Mouse (Mus musculus) left cerebral cortex, postnatal 10 days (tissue): ENCODE data around the gene Clmn. TPM values are rescaled to one million over a fixed set of nuclear protein-coding genes. Genes with fewer than 3 reads are reported as not detected.

ENCODE experiments used
- DNase-seq, 2 experiments: peaks; one replicate each; pipeline ENCODE4 v3.0.0; 2021 to 2022; ENCODE audit warnings: low spot score in 2 of 2, mixed read lengths in 1 of 2; ENCODE audit errors: extremely low spot score in 1 of 2
- intact Hi-C: fragments of 180-260 bp; cut with DNase I; formaldehyde crosslinking; loops from one replicate; pipeline ENCODE4 v1.15.1; 2025
- total RNA-seq, 2 experiments: library from RNA; stranded (reverse); gene quantifications; 2 replicates each; pipeline ENCODE4 v1.2.3; 2021

The Clmn gene
- 10 to 100 TPM; 18.1 to 24.5 TPM for total RNA-seq

DNA sequence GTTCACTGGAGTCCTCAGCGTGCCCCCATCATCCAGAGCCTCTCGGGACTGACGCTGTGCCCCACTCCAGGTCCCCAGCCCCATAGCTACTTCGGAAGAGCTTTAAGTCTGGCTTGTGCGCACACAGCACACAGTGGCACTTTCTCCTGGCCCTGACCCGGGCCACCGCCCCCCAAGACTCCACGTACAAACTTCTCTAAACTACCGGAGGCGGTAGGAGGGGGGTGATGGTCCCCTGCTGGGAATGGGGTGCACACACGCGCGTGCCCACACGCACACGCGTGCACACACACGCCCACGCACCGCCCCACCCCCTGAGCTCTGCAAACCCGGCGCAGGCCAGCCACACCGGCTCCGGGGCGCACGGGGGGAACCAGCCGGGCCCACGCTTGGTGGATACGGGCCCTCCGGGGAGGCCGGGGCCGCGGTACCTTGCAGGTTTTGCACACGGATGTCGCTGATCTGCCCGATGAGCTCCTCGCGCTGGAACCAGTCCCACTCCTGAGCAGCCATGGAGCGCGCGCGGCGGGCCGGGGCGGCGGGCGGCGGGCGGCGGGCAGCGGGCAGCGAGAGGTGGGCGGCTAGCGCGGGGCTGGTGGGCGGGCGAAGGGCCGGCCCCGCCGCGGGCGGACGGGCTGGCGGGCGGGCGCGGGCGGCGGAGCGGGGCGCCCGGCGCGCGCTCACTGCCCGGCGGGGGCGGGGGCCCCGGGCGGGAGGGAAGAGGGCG is at the start of gene Clmn:
Clmn (minus strand) TSS at position 638 of the 727 bp plus-strand sequence.
- intact Hi-C loops, result no loop called here
- DNase-seq, result peak; percentile 31 to 78

- intact Hi-C loops, result no loop called here
- no peak for DNase-seq
Measured at GRCm38 (mm10) chr12:104912990-104913389, 48.1 kb upstream of the Clmn start.

DNA sequence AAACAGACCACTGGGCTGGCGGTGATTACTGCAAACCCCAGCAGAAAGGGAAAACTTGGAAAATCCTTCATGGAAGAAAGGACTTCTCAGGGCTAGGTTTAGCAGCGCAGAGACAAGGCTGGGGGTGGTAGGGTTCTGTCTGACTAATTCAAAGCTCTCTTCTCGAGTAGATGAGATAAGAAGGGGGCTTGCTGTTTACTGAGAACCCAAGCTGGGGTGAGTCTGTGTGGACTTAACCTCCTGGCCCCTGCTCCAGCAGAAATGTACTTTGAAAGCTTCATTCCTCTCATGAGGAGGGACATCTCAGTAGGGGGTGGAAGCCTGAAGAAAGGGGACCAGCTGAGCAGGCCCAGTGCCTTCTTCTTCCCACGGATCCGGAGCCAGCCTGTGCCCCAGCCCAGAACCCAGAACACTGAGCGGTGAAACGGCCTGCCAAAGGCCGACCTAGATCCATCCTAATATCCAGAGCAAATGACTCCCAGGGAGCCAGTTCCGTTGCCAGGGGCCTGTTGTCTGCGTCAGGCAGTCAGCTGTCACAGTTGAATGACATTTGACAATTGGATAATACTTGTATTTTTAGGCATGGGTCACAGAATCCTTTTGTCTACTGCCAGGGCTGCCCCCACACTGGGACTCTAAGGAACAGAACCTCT is 47.5 kb upstream of the Clmn start:
- peak; percentile 43 to 54 for DNase-seq
- intact Hi-C loops, result no loop called here

- DNase-seq, result no peak
- intact Hi-C loops, result no loop called here
Measured at GRCm38 (mm10) chr12:104909750-104910149, 44.9 kb upstream of the Clmn start.

DNA sequence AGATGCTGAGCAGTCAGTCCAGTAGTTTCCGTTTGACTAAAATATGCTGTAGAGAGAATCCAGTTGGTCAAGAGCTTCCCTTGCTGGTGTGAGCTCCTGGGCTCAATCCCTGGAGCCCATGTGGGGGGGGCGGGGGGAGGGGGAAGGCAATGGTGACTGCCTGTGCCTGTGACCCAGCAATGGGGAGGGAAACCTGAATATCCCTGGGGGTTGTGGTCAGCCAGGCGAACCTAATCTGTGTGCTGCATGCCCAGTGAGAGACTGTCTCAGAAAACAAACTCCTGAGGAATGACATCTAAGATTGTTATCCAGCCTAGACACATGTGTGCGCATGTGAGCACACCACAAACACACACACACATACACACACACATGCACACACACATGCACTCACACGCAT is 44.1 kb upstream of the Clmn start:
- DNase-seq, result no peak
- intact Hi-C loops, result no loop called here

- intact Hi-C loops, result no loop called here
Measured at GRCm38 (mm10) chr12:104908024-104908781, 43.3 kb upstream of the Clmn start.

DNA sequence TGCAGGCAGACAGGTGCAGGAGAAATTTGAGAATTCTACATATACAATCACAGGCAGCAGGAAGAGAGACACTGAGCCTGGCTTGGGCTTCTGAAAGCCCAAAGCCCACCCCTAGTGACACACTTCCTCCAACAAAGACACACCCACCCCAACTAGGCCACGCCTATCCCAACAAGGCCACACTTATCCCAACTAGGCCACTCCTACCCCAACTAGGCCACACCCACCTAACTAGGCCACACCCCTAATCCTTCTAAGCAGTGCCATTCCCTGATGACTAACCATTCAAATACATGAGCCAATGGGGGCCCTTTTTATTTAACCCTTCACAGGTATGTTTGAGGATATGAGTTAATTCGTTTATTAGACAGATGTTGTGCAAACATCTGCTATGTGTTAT is 42.3 kb upstream of the Clmn start:
- intact Hi-C loops, result no loop called here
- no peak for DNase-seq

More at GRCm38 (mm10) chr12:104908024-104908781, 43.3 kb upstream of the Clmn start:
- no peak for DNase-seq

- no peak for DNase-seq
- intact Hi-C loops, result no loop called here
Measured at GRCm38 (mm10) chr12:104904138-104904537, 39.3 kb upstream of the Clmn start.

DNA sequence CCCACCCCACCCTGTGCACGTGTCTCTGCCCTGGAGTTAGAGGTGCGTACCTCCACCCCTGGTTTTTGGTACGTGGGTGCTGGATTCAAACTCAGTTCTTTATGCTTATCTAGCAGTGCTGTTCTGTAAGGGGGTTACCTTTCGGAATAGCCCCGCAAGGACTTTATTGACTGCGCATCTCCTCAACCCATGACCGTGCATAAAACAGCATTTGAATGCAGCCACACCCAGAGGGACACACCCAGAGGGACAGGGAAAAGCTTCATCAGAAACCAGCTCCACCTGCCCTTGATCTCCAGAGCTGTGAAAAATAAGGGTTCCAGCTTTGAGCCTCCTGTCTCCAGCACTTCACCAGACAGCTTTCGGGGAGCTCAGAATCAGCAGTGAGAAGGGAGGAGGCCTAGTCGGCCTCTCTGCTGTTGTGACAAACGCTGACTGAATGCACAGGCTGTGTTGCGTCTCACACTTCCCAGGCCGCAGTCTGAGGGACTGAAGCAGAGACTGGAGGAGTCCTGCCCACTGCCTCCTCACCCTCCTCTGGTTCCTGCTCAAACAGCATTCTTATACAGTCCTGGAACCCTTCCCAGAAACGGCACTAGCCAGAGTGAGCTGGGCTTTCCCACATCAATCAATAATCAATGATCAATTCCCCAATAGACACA is 37.6 kb upstream of the Clmn start:
- intact Hi-C loops, result no loop called here
- no peak for DNase-seq

DNA sequence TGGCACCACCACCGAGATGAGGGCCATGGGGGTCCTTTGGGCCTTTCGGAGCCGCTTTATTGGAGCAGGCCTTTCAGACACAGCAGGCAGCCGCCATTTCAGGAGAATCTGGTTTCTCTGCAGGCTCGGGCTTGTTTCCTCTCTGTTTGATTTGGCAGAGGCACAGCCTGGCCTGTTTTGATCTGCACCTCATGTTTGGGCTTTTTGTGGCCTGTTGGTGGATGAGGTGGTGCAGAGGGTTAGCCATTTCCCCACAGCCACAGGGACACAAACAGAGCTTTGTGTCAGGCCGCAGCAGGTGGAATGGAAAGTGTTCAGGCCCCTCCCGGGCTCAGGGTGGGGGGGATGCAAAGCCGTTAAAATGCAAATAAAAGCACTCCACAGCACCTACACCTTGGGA is 36.4 kb upstream of the Clmn start:
- intact Hi-C loops, result no loop called here
- DNase-seq, result peak in 1 of 2 experiments; percentile 64

DNA sequence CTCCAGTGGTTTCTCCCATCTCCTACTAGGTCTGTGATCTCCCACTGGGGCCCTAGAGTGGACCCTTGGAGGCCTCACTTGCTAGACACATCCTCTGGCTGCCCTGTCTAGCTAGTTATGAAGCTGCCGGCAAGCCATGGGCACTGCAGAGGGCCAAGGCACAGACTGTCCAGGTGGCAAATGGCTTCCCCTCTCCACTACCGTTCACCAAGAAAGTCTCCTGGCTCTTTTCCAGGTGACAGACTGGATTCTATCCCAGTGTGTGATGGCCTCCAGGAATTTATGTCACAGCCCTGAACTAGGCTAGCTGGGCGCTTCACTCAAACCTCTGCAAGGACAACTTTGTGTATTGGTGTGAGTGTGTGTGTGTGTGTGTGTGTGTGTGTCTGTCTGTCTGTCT is 35.0 kb upstream of the Clmn start:
- no peak for DNase-seq
- intact Hi-C loops, result no loop called here

- intact Hi-C loops, result no loop called here
- no peak for DNase-seq
Measured at GRCm38 (mm10) chr12:104899161-104899560, 34.3 kb upstream of the Clmn start.

- intact Hi-C loops, result no loop called here
- DNase-seq, result no peak
Measured at GRCm38 (mm10) chr12:104898718-104899117, 33.8 kb upstream of the Clmn start.

DNA sequence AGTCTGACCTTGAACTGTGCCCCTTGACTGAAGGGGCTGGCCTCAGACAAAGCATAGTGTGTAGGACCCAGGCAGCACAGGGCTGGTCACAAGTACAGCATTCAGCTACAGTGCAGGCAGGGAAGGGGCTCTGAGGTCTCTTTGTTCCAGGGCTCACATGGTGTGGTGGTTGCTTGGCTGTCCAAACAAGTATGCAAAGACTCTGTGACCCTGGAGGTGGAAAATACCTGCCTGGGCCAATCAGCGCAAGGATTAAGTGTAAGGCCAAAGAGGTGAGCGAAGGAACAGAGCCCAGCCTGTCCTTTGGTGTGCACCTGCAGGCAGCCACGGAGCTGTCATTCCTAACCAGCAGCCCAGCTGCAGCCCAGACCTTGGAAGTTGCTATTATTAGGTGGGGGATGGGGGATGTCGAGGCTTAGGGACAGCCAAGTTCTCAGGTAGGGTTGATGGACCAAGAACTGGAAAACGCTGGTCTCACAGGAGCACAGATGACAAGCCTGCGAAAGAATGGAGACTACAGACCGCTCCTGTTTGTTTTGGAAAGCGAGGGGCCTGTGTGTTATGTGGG is 32.3 kb upstream of the Clmn start:
- intact Hi-C loops, result no loop called here

DNA sequence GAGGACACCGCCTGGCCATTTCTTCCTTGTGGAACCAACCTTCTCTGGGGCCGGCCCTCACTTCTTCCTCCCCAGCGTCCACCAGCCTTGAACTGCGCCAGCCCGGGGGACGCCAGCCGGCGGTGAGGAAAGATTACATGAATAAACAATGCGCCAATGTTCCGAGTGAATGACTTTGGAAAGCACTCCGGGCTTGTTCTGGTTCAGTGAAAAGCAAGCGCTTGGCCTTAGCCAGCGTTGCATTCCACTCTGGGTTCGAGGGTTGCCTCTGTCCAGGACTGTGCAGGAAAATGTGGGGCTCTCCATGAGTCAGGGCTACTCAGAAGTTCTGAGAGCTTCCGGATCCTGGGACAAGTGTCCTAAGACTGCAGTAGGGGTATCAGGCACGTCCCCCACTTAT is 31.8 kb upstream of the Clmn start:
- intact Hi-C loops, result no loop called here
- DNase-seq, result no peak

More for the DNA sequence above, 32.3 kb upstream of the Clmn start:
- no peak for DNase-seq

DNA sequence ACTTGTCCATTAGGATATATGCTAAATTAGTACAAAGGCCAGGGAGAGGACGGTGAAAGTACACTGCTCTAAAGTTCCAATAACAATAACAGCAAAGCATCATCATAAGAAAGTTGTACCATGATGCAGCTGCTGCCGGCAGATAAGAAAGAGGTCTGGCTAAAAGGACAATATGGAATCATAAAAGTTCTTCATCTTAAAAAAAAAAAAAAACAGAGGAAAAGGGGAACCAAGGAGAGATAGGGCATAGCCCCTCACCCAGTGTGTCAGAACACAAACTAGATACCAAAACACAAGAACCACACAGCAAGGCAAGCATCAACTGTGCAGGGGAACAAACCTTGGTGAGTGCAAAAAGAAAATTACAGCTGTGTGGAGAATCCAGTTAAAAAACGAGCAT is 27.4 kb upstream of the Clmn start:
- no peak for DNase-seq
- intact Hi-C loops, result no loop called here

DNA sequence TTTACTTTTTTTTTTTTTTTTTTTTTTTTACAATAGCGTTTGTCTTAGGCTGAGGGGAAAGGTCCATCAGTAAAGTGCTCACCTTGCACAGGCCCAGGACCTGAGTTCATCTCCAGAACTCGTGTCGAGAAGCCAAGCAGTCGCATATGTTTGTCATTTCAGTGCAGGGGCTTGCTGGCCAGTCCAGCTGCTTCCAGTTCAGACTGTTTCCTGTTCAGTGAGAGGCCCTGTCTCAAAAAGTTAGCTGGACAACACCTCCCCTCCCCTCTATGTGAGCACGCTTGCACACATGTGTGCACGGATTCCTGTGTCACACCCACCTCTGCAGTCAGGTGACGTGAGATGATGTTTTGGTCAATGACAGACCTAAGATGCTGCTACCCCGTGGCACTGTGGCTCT is 25.2 kb upstream of the Clmn start:
- intact Hi-C loops, result no loop called here

GRCm38 (mm10) chr12:104886104-104886503 is 21.2 kb upstream of the Clmn start:
- peak in 1 of 2 experiments; percentile 11 for DNase-seq
- intact Hi-C loops, result no loop called here

More for the DNA sequence above, 25.2 kb upstream of the Clmn start:
- DNase-seq, result no peak

- intact Hi-C loops, result no loop called here
- no peak for DNase-seq
Measured at GRCm38 (mm10) chr12:104882533-104882932, 17.7 kb upstream of the Clmn start.
